Mouse (Mus musculus): ENCODE results near the gene Moap1.

Moap1 gene

GRCm38 (mm10) chr12:102748256-102748655, 4.8 kb upstream of the Moap1 start:
- in situ Hi-C loops (cut with MboI; ENCODE audit: unreplicated experiment in 2 of 2), result loop anchor here (10.0 kb wide), 3 partner anchors 397 to 747 kb away; no protein-coding TSS in a partner anchor

GRCm38 (mm10) chr12:102744839-102745238, 1.4 kb upstream of the Moap1 start:
- in situ Hi-C loops (cut with MboI; ENCODE audit: unreplicated experiment in 2 of 2), result loop anchor here (5.0 to 10.0 kb wide), 5 partner anchors 317 to 750 kb away; no protein-coding TSS in a partner anchor

GRCm38 (mm10) chr12:102743036-102743588, 349 bp downstream of the Moap1 start:
- in situ Hi-C loops (cut with MboI; ENCODE audit: unreplicated experiment in 2 of 2), result loop anchor here (5.0 to 10.0 kb wide), 5 partner anchors 319 to 752 kb away; no protein-coding TSS in a partner anchor

GRCm38 (mm10) chr12:102742056-102742455, 1.4 kb downstream of the Moap1 start:
- in situ Hi-C loops (cut with MboI; ENCODE audit: unreplicated experiment in 2 of 2), result loop anchor here (5.0 to 10.0 kb wide), 5 partner anchors 320 to 753 kb away; no protein-coding TSS in a partner anchor

GRCm38 (mm10) chr12:102740285-102740684, 3.2 kb downstream of the Moap1 start:
- in situ Hi-C loops (cut with MboI; ENCODE audit: unreplicated experiment in 2 of 2), result loop anchor here (5.0 to 10.0 kb wide), 5 partner anchors 322 to 755 kb away; no protein-coding TSS in a partner anchor

- in situ Hi-C loops (cut with MboI; ENCODE audit: unreplicated experiment in 2 of 2), result no loop called here
Observed at GRCm38 (mm10) chr12:102739096-102739495, 4.4 kb downstream of the Moap1 start.

GRCm38 (mm10) chr12:102733381-102733780, 10.1 kb downstream of the Moap1 start:
- in situ Hi-C loops (cut with MboI; ENCODE audit: unreplicated experiment in 2 of 2), result no loop called here

DNA sequence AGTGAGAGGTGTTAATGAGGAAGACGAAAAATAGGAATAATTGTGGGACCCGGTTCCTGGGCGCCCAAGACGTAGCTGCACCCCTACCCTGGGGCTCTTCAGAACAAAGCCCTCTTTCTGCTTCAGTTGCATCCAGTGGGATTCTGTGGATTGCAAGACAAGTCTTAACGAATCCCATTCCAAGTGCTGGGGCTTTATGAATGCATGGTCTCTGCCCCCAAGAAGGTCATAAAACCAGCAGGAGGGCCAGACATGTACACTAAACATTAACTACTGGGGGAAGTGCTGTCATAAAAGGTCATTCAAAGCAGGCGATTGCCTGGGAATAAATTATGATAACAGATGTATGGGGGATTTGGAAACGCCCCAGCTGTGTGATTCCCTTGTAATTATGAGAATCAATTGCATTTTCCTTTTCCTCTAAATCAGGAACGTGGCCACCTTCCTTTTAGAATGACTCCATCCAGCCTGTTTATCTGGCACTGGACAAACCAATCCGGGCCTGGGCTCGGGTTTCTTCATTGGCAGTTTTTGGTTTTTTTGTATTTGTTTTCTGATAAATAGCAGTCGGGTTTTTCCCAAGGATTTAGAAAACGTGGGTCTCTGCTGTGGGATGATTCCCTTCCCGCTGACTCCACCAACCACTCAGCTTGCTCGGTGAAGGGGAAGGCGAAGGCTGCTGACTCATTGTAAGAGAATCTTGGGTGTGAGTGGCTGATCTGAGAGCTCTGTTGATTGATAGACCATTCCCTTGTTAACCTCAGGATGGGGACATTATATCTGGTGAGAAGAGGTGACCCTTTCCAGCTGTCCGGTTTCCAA, 12.5 kb downstream of the Moap1 start:
- in situ Hi-C loops (cut with MboI; ENCODE audit: unreplicated experiment in 2 of 2), result no loop called here

GRCm38 (mm10) chr12:102729855-102730797, 13.3 kb downstream of the Moap1 start:
- in situ Hi-C loops (cut with MboI; ENCODE audit: unreplicated experiment in 2 of 2), result loop anchor here (5.0 to 10.0 kb wide), 2 partner anchors 208 to 335 kb away; no protein-coding TSS in a partner anchor

DNA sequence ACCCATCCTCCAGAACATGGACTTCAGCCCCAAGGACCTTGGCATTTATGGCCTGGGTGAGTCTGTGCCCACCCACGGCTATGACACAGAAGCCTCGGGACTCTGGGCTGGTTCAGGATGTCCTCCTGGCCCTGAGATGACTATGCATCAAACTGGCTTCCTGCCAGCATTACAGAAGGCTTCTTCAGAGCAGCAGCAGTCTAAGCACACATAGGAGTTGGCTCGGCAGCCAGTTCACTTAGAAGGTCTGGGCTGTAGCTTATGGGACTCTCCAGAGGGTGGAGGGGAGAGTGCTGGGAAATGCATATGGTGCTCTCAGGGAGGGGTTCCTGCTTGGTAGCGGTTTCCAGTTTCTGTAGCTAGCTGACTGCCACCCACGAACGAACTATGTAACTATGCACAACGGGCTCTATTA, 17.7 kb downstream of the Moap1 start:
- in situ Hi-C loops (cut with MboI; ENCODE audit: unreplicated experiment in 2 of 2), result loop anchor here (5.0 to 10.0 kb wide), 2 partner anchors 203 to 331 kb away; no protein-coding TSS in a partner anchor

- in situ Hi-C loops (cut with MboI; ENCODE audit: unreplicated experiment in 2 of 2), result loop anchor here (5.0 to 10.0 kb wide), 2 partner anchors 203 to 330 kb away; no protein-coding TSS in a partner anchor
Observed at GRCm38 (mm10) chr12:102725146-102725545, 18.3 kb downstream of the Moap1 start.

GRCm38 (mm10) chr12:102723861-102724260, 19.6 kb downstream of the Moap1 start:
- in situ Hi-C loops (cut with MboI; ENCODE audit: unreplicated experiment in 2 of 2), result loop anchor here in 1 of 2 experiments (5.0 to 10.0 kb wide), 2 partner anchors 197 to 329 kb away; no protein-coding TSS in a partner anchor

DNA sequence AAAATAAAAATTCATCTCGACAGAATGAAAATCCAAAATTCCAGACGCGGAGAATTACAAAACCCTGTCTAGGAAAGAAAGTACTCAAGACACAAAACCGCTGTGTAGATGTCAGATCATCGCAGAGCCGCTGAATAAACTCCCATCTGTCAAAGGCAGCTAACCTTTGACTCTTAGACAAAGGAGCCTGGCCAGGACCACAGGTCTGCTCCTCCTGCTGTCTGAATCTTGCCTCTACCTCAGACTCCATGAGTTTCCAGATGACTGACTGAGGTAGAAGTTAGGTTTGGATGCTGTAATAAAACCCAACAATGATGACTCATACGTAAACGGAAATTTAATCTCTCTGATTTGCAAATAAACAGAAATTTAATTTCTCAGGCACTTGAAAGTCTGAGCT, 20.5 kb downstream of the Moap1 start:
- in situ Hi-C loops (cut with MboI; ENCODE audit: unreplicated experiment in 2 of 2), result loop anchor here in 1 of 2 experiments (5.0 to 10.0 kb wide), 2 partner anchors 196 to 328 kb away; no protein-coding TSS in a partner anchor

GRCm38 (mm10) chr12:102722451-102722850, 21.0 kb downstream of the Moap1 start:
- in situ Hi-C loops (cut with MboI; ENCODE audit: unreplicated experiment in 2 of 2), result loop anchor here in 1 of 2 experiments (5.0 to 10.0 kb wide), 2 partner anchors 195 to 328 kb away; no protein-coding TSS in a partner anchor

DNA sequence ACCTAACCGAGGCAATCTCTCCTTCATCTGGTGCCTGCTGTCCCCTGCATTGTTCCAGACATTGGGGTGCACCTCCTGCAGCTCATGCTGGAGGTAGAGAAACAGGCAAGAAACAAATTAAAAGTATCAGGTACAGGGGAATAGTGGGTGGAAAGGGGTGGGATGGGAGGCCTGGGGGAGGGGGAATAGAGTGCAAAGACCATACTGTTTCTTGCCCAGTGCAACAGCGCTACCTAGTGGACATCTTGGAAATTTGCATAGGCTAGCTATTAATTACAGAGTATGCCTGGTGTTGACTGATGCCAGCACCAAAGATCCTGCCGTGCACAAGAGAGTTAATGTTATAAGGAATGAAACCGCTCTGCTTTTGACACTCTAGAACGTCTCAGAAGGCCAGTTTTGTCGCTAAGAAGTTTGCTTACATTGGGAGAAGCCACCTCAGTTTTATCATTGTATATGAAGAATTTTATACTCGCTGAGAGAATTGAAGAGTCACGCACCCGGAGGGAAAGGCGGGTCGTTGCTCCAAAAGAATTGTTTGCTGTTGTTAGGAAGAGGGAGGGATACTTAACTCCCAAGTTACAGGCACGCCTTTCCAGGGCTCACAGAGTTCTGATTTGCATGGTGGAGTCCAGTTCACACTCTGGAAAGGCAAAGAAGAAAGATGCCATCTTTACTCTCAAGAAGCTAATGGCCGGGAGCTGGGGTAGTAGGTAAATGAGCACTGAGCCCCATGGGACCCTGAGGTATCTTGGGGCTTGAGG, 23.7 kb downstream of the Moap1 start:
- in situ Hi-C loops (cut with MboI; ENCODE audit: unreplicated experiment in 2 of 2), result loop anchor here in 1 of 2 experiments (5.0 to 10.0 kb wide), 2 partner anchors 192 to 325 kb away; no protein-coding TSS in a partner anchor

DNA sequence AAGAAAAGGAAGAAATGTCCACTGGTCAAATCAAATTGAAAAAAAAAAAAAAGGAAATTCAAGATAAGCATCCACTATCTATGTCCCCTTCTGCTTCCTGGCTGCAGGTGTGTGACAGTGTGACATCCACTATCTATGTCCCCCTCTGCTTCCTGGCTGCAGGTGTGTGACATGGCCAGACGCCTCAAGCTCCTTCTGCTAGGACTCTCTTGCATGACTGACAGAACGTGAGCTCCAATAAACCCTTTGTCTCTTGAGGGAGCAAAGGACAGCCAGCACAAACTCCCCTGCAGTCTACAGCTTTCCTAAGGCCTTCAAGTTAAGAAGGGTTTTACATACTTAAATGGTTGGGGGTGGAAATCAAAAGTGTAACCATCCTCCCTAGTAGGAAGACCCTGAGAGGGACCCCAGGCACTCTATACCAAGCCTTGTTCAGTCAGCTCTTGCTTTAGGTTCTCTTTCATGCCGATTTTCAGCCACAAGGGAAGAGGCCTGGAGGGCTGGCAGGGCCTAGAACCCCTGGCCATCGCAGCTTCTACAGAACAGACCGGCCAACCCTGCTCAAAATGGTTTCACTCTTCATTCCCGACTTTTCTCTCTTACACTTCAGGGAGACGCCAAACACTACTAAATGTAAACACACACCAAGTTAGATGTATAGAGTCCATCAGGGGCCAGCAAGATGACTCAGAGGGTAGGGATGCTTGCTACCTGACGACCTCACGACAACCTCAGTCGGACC, 28.6 kb downstream of the Moap1 start:
- in situ Hi-C loops (cut with MboI; ENCODE audit: unreplicated experiment in 2 of 2), result no loop called here

DNA sequence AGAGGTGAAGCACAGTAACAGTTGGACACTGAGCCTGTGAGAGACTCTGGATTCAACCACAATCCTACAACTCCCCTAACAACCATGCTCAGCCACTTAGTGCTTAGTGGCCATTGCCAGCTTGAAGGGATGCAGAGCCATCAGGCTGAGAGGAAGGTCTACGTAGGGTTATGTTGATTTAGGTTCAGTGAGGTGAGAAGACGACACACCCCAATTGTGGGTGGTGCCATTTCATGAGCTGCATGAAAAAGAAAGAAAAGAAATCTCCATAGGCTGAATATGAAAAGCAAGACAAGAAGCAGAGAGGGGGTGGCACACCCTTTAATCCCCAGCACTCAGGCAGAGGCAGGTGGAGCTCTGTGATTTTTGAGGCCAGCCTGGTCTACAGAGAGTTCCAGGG, 29.3 kb downstream of the Moap1 start:
- in situ Hi-C loops (cut with MboI; ENCODE audit: unreplicated experiment in 2 of 2), result no loop called here

DNA sequence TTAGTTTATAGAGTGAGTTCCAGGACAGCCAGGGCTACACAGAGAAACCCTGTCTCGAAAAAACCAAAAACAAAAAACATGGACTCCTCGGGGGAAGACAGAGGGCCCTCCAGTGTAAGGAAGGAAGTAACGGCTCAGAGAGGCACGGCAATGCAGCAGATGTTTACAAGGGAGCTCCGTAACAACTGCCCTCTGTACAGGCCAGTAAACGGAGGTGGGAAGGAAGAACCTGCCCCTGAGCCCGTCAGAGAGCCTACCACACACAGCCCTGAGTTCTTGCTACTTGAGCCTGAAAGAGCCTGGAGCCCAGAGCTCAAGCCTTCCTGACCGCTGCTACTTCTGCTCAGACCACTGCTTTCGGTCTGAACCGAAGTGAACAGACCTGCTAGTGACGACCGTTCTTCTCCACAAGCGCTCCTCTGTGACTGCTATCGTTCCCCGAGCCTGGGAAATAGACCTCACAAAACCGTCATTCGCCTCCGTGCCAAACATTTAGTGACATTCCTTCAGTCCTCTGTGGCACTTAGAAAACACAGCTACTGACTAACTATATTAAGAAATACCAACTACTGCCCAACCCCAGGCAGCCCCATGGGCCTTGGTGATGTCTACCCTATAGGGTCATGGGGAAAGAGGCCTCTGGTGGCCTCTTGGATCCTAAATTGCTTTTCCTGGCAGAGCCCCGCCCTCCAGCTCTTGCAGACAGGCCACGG, 30.2 kb downstream of the Moap1 start:
- in situ Hi-C loops (cut with MboI; ENCODE audit: unreplicated experiment in 2 of 2), result no loop called here

All from v-Abl transformed pro-B cells (cell line).